Mouse (Mus musculus): ENCODE measurements around the gene Vmn2r24. TPM values are rescaled to one million over a fixed set of nuclear protein-coding genes. Genes with fewer than 3 reads are reported as not detected.
"Not testable (repeated sequence)": the region's sequence is repeated elsewhere in the genome, so short reads cannot be mapped to it uniquely, and the experiment has no call there.

Vmn2r24 gene
- total and polyA plus RNA-seq, 3 experiments, result 0.06 TPM; not detected in 2

GRCm38 (mm10) chr6:123784857-123785256, 6.2 kb downstream of the Vmn2r24 start:
- Histone ChIP-seq H3K27ac (ENCODE audit: insufficient read depth, low read depth) (no peak overlapping the region), H3K9me3 (replicated peaks; ENCODE audit: low read length) (peaks cover 4% of the 10 kb centered on the region), H3K4me2 (ENCODE audit: insufficient read depth, low read depth, poor library complexity, severe bottlenecking) (no peak overlapping the region), H3K27me3 (replicated peaks) (peaks cover 24% of the 10 kb centered on the region), H3K79me2 (replicated peaks; ENCODE audit: control insufficient read depth, extremely low read depth, insufficient read depth, poor library complexity, severe bottlenecking) (no peaks in the 10 kb centered on the region), H3K4me1 (ENCODE audit: control insufficient read depth in 1 of 2, insufficient read depth in 2 of 2) (no peaks in the 10 kb centered on the region), H3K4me3 (replicated peaks in 1 of 3; ENCODE audit: low read depth in 2 of 3, low read length in 2 of 3, poor library complexity in 1 of 3) (no peak overlapping the region), H3K36me3 (replicated peaks in 1 of 2; ENCODE audit: control insufficient read depth in 1 of 2, insufficient read depth in 1 of 2, low read length in 1 of 2) (no peaks in the 10 kb centered on the region), H3K9ac (ENCODE audit: insufficient read depth, low read depth) (no peak overlapping the region)
- dilution Hi-C loops (cut with MboI; ENCODE audit: extremely low pct_ligation_motif_present, extremely low pct_unique_long_range_greater_than_20kb, low sequenced_read_pairs) (no loop called here), in situ Hi-C loops (cut with MboI; ENCODE audit: low pct_ligation_motif_present, low pct_unique_long_range_greater_than_20kb, low sequenced_read_pairs) (no loop called here)
- no peak for TF ChIP-seq CHD1 (IDR thresholded peaks at IDR 0.05; ENCODE audit: low read depth, low read length)
- no peak for DNase-seq (ENCODE audit: extremely low read depth)

- dilution Hi-C loops (cut with MboI; ENCODE audit: extremely low pct_ligation_motif_present, extremely low pct_unique_long_range_greater_than_20kb, low sequenced_read_pairs) (no loop called here), in situ Hi-C loops (cut with MboI; ENCODE audit: low pct_ligation_motif_present, low pct_unique_long_range_greater_than_20kb, low sequenced_read_pairs) (no loop called here)
- H3K9ac ChIP-seq (ENCODE audit: insufficient read depth, low read depth), result no peak overlapping the region
- no peak overlapping the region for H3K27ac ChIP-seq (ENCODE audit: insufficient read depth, low read depth)
- H3K27me3 ChIP-seq (replicated peaks), result peaks cover 24% of the 10 kb centered on the region
- H3K4me2 ChIP-seq (ENCODE audit: insufficient read depth, low read depth, poor library complexity, severe bottlenecking), result no peak overlapping the region
- no peaks in the 10 kb centered on the region for H3K36me3 ChIP-seq (replicated peaks in 1 of 2; ENCODE audit: control insufficient read depth in 1 of 2, insufficient read depth in 1 of 2, low read length in 1 of 2)
- H3K79me2 ChIP-seq (replicated peaks; ENCODE audit: control insufficient read depth, extremely low read depth, insufficient read depth, poor library complexity, severe bottlenecking), result no peaks in the 10 kb centered on the region
- H3K9me3 ChIP-seq (replicated peaks; ENCODE audit: low read length), result no peaks in the 10 kb centered on the region
- TF ChIP-seq RAD21 (IDR thresholded peaks at IDR 0.05; ENCODE audit: low read depth, low read length) (no peak), IRF4 (IDR thresholded peaks at IDR 0.05; ENCODE audit: low read depth, low read length) (no peak), CTCF (conservative IDR thresholded peaks at IDR 0.05 in 1 of 2, IDR thresholded peaks at IDR 0.05 in 1 of 2; ENCODE audit: low read depth in 2 of 2, low read length in 2 of 2) (peak; percentile 15 to 27; a peak in 2 of 4 replicates)
- no peaks in the 10 kb centered on the region for H3K4me1 ChIP-seq (ENCODE audit: control insufficient read depth in 1 of 2, insufficient read depth in 2 of 2)
- no peak overlapping the region for H3K4me3 ChIP-seq (replicated peaks in 1 of 3; ENCODE audit: low read depth in 2 of 3, low read length in 2 of 3, poor library complexity in 1 of 3)
- DNase-seq (ENCODE audit: extremely low read depth), result peak; percentile 23
Observed at GRCm38 (mm10) chr6:123793746-123794145, 15.1 kb downstream of the Vmn2r24 start.

DNA sequence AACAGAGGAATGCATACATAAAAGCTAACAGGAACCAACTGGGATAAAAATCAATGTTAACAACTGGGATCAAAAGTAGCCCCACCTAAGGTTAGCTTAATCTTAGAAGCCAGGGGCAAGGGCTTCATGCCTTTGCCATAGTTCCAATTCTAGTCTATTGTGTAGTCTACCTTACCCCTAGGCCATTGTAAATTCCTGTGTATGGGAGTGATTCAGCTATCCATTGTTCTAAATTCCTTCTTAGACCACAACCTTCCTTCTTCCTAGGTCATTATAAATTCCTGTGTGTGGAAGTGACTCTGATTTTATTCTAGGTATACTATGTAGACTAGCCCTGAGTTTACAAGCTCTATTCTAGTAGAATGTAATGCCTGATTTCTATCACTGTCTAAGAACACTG, 31.6 kb downstream of the Vmn2r24 start:
- H3K9ac ChIP-seq (ENCODE audit: insufficient read depth, low read depth); H3K36me3 ChIP-seq (replicated peaks in 1 of 2; ENCODE audit: control insufficient read depth in 1 of 2, insufficient read depth in 1 of 2, low read length in 1 of 2); H3K9me3 ChIP-seq (replicated peaks; ENCODE audit: low read length); H3K79me2 ChIP-seq (replicated peaks; ENCODE audit: control insufficient read depth, extremely low read depth, insufficient read depth, poor library complexity, severe bottlenecking); DNase-seq (ENCODE audit: extremely low read depth); H3K4me3 ChIP-seq (replicated peaks in 1 of 3; ENCODE audit: low read depth in 2 of 3, low read length in 2 of 3, poor library complexity in 1 of 3); in situ Hi-C loops (cut with MboI; ENCODE audit: low pct_ligation_motif_present, low pct_unique_long_range_greater_than_20kb, low sequenced_read_pairs); dilution Hi-C loops (cut with MboI; ENCODE audit: extremely low pct_ligation_motif_present, extremely low pct_unique_long_range_greater_than_20kb, low sequenced_read_pairs); H3K4me2 ChIP-seq (ENCODE audit: insufficient read depth, low read depth, poor library complexity, severe bottlenecking); H3K4me1 ChIP-seq (ENCODE audit: control insufficient read depth in 1 of 2, insufficient read depth in 2 of 2); H3K27ac ChIP-seq (ENCODE audit: insufficient read depth, low read depth): not testable (repeated sequence)
- peaks cover 26% of the 10 kb centered on the region for H3K27me3 ChIP-seq (replicated peaks)

DNA sequence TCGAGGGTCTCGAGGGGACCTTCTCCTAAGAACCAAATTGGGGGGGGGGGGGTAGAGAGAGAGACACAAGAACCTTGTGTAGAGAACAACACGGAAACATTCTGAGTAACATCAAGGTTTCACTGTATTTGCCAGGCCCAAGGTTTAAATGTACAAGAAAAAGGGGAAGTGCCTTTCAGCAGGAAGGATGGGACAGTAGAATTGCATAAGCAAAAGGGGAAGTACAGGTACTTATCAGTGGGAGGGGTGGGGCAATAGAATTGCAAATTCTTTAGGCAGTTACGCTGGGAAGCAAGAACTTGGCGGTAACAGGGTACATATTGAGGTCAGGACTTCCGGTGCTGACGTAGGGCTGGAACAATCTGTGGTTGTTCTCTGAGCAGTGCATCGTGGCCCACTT, 41.3 kb downstream of the Vmn2r24 start:
- Histone ChIP-seq H3K79me2 (replicated peaks; ENCODE audit: control insufficient read depth, extremely low read depth, insufficient read depth, poor library complexity, severe bottlenecking) (no peaks in the 10 kb centered on the region), H3K27ac (ENCODE audit: insufficient read depth, low read depth) (no peak overlapping the region), H3K9me3 (replicated peaks; ENCODE audit: low read length) (peaks cover 5% of the 10 kb centered on the region), H3K4me2 (ENCODE audit: insufficient read depth, low read depth, poor library complexity, severe bottlenecking) (no peak overlapping the region), H3K36me3 (replicated peaks in 1 of 2; ENCODE audit: control insufficient read depth in 1 of 2, insufficient read depth in 1 of 2, low read length in 1 of 2) (no peaks in the 10 kb centered on the region), H3K9ac (ENCODE audit: insufficient read depth, low read depth) (no peak overlapping the region), H3K4me3 (replicated peaks in 1 of 3; ENCODE audit: low read depth in 2 of 3, low read length in 2 of 3, poor library complexity in 1 of 3) (no peak overlapping the region), H3K4me1 (ENCODE audit: control insufficient read depth in 1 of 2, insufficient read depth in 2 of 2) (no peaks in the 10 kb centered on the region), H3K27me3 (replicated peaks) (peaks cover 2% of the 10 kb centered on the region)
- in situ Hi-C loops (cut with MboI; ENCODE audit: low pct_ligation_motif_present, low pct_unique_long_range_greater_than_20kb, low sequenced_read_pairs) (no loop called here), dilution Hi-C loops (cut with MboI; ENCODE audit: extremely low pct_ligation_motif_present, extremely low pct_unique_long_range_greater_than_20kb, low sequenced_read_pairs) (no loop called here)
- TF ChIP-seq JUN (IDR thresholded peaks at IDR 0.05; ENCODE audit: insufficient read depth, low read depth, low read length) (no peak), POLR2AphosphoS2 (IDR thresholded peaks at IDR 0.05; ENCODE audit: low read depth, low read length) (no peak), JUND (conservative IDR thresholded peaks at IDR 0.05; ENCODE audit: low read depth, low read length) (no peak), USF1 (IDR thresholded peaks at IDR 0.05; ENCODE audit: low read depth, low read length) (no peak), TBP (conservative IDR thresholded peaks at IDR 0.05; ENCODE audit: low read depth, low read length) (no peak), UBTF (IDR thresholded peaks at IDR 0.05; ENCODE audit: low read depth, low read length) (no peak), RCOR1 (conservative IDR thresholded peaks at IDR 0.05; ENCODE audit: low read depth, low read length) (no peak)
- DNase-seq (ENCODE audit: extremely low read depth), result no peak

DNA sequence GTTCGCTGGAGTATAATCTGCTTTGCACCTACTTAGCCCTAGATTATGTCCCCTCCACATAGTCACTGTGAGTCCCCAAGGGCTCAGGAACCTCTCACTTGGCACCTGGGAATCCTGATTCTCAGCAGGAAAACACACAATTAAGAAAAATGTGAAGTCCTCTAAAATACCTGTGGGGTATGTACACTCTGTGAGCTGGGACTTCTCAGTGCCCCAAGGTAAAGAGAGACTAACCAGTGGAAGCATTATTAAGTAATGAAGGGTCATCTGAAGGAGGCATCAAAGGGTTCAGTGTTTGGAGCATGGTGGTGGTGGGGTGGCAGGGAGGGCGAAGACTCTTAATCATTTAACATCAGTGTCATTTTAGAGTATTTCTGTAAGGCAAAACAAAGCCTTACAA, 74.7 kb downstream of the Vmn2r24 start, which contains the start of gene Vmn2r25:
Gene Vmn2r25 (minus strand): TSS at position 101 of the 400 bp plus-strand sequence.
- H3K79me2 ChIP-seq (replicated peaks; ENCODE audit: control insufficient read depth, extremely low read depth, insufficient read depth, poor library complexity, severe bottlenecking); DNase-seq (ENCODE audit: extremely low read depth); in situ Hi-C loops (cut with MboI; ENCODE audit: low pct_ligation_motif_present, low pct_unique_long_range_greater_than_20kb, low sequenced_read_pairs); H3K36me3 ChIP-seq (replicated peaks in 1 of 2; ENCODE audit: control insufficient read depth in 1 of 2, insufficient read depth in 1 of 2, low read length in 1 of 2); H3K4me1 ChIP-seq (ENCODE audit: control insufficient read depth in 1 of 2, insufficient read depth in 2 of 2); H3K4me2 ChIP-seq (ENCODE audit: insufficient read depth, low read depth, poor library complexity, severe bottlenecking); H3K9ac ChIP-seq (ENCODE audit: insufficient read depth, low read depth); H3K4me3 ChIP-seq (replicated peaks in 1 of 3; ENCODE audit: low read depth in 2 of 3, low read length in 2 of 3, poor library complexity in 1 of 3); dilution Hi-C loops (cut with MboI; ENCODE audit: extremely low pct_ligation_motif_present, extremely low pct_unique_long_range_greater_than_20kb, low sequenced_read_pairs); H3K27ac ChIP-seq (ENCODE audit: insufficient read depth, low read depth); H3K9me3 ChIP-seq (replicated peaks; ENCODE audit: low read length); H3K27me3 ChIP-seq (replicated peaks): not testable (repeated sequence)
